Mouse (Mus musculus) activated CD4-positive, CD25-positive, alpha-beta regulatory T cell, adult 4 months (primary cell): ENCODE data around the gene Zranb2. TPM values are rescaled to one million over a fixed set of nuclear protein-coding genes. Genes with fewer than 3 reads are reported as not detected.

Source experiments
- ATAC-seq: one replicate; pipeline ENCODE4 v1.8.0; 2017
- polyA plus RNA-seq, 2 experiments: library from polyadenylated mRNA; unstranded; fragments of 100-300 nt; shearing (Covaris generic); gene quantifications; one replicate each; pipeline ENCODE4 v1.2.1; 2017

Gene Zranb2
- 10 to 100 TPM; 63.6 to 69.8 TPM for polyA plus RNA-seq

- ATAC-seq = peak; percentile 87
Measured at GRCm38 (mm10) chr3:157533964-157534785, at the start of gene Zranb2. Gene Zranb2, plus strand, starts transcription at chr3:157534160.

- no peak for ATAC-seq
Measured at GRCm38 (mm10) chr3:157492043-157492442, 41.9 kb upstream of the Zranb2 start.

GRCm38 (mm10) chr3:157502216-157502615 is 31.7 kb upstream of the Zranb2 start:
- ATAC-seq = no peak

GRCm38 (mm10) chr3:157514116-157514796 is 19.7 kb upstream of the Zranb2 start:
- no peak for ATAC-seq

GRCm38 (mm10) chr3:157516471-157516870 is 17.5 kb upstream of the Zranb2 start:
- ATAC-seq = no peak

- no peak for ATAC-seq
Measured at GRCm38 (mm10) chr3:157517992-157518391, 16.0 kb upstream of the Zranb2 start.

GRCm38 (mm10) chr3:157520433-157520832 is 13.5 kb upstream of the Zranb2 start:
- no peak for ATAC-seq

- no peak for ATAC-seq
Measured at GRCm38 (mm10) chr3:157523834-157524233, 10.1 kb upstream of the Zranb2 start.

GRCm38 (mm10) chr3:157531585-157531984 is 2.4 kb upstream of the Zranb2 start:
- ATAC-seq = no peak

GRCm38 (mm10) chr3:157534786-157535415 is 941 bp downstream of the Zranb2 start:
- peak; percentile 27 for ATAC-seq

GRCm38 (mm10) chr3:157549323-157549722 is 15.4 kb downstream of the Zranb2 start:
- no peak for ATAC-seq

GRCm38 (mm10) chr3:157549758-157550600 is 16.0 kb downstream of the Zranb2 start:
- ATAC-seq = no peak

GRCm38 (mm10) chr3:157565196-157565595 is 31.2 kb downstream of the Zranb2 start:
- ATAC-seq = peak; percentile 48

- peak; percentile 22 for ATAC-seq
Measured at GRCm38 (mm10) chr3:157566725-157567565, 33.0 kb downstream of the Zranb2 start, which contains the start of gene Ptger3. Gene Ptger3, plus strand, starts transcription at chr3:157566892.

- no peak for ATAC-seq
Measured at GRCm38 (mm10) chr3:157567566-157568132, 33.7 kb downstream of the Zranb2 start.

GRCm38 (mm10) chr3:157572011-157572410 is 38.1 kb downstream of the Zranb2 start:
- peak; percentile 90 for ATAC-seq

GRCm38 (mm10) chr3:157575441-157576342 is 41.7 kb downstream of the Zranb2 start:
- no peak for ATAC-seq

GRCm38 (mm10) chr3:157576343-157576722 is 42.4 kb downstream of the Zranb2 start:
- ATAC-seq = no peak

GRCm38 (mm10) chr3:157576862-157577261 is 42.9 kb downstream of the Zranb2 start:
- no peak for ATAC-seq
